Mouse (Mus musculus) spleen, adult 12 weeks (tissue): ENCODE results near the gene Cdkl2.

ENCODE experiments used
- DNase-seq: peaks from one replicate; pipeline ENCODE4 v3.0.0; 2022; ENCODE audit warnings: low spot score

Gene Cdkl2

GRCm38 (mm10) chr5:92043783-92044182, at the start of gene Cdkl2:
Gene Cdkl2 (minus strand): TSS chr5:92043883.
- DNase-seq: no peak

GRCm38 (mm10) chr5:92087469-92087868, 43.8 kb upstream of the Cdkl2 start:
- DNase-seq: no peak

- DNase-seq: no peak
Observed at GRCm38 (mm10) chr5:92085821-92086550, 42.3 kb upstream of the Cdkl2 start.

- DNase-seq: no peak
Observed at GRCm38 (mm10) chr5:92085246-92085645, 41.6 kb upstream of the Cdkl2 start.

GRCm38 (mm10) chr5:92083417-92084038, 39.8 kb upstream of the Cdkl2 start, which contains the start of gene G3bp2:
Gene G3bp2 (minus strand): TSS chr5:92083719.
- peak; percentile 87 for DNase-seq

- peak; percentile 53 for DNase-seq
Observed at GRCm38 (mm10) chr5:92082821-92083401, 39.2 kb upstream of the Cdkl2 start.

GRCm38 (mm10) chr5:92081326-92081725, 37.6 kb upstream of the Cdkl2 start:
- DNase-seq: no peak

- no peak for DNase-seq
Observed at GRCm38 (mm10) chr5:92080400-92080799, 36.7 kb upstream of the Cdkl2 start.

GRCm38 (mm10) chr5:92079304-92079703, 35.6 kb upstream of the Cdkl2 start:
- no peak for DNase-seq

GRCm38 (mm10) chr5:92078751-92079150, 35.1 kb upstream of the Cdkl2 start:
- DNase-seq: no peak

GRCm38 (mm10) chr5:92076273-92076672, 32.6 kb upstream of the Cdkl2 start:
- DNase-seq: no peak

- no peak for DNase-seq
Observed at GRCm38 (mm10) chr5:92074061-92074460, 30.4 kb upstream of the Cdkl2 start.

GRCm38 (mm10) chr5:92063192-92063591, 19.5 kb upstream of the Cdkl2 start:
- no peak for DNase-seq

- DNase-seq: no peak
Observed at GRCm38 (mm10) chr5:92052866-92053265, 9.2 kb upstream of the Cdkl2 start.

GRCm38 (mm10) chr5:92050419-92050818, 6.7 kb upstream of the Cdkl2 start:
- DNase-seq: no peak

- DNase-seq: peak; percentile 94
Observed at GRCm38 (mm10) chr5:92042377-92043348, 1.0 kb downstream of the Cdkl2 start.

GRCm38 (mm10) chr5:92019960-92020359, 23.7 kb downstream of the Cdkl2 start:
- DNase-seq: no peak

- no peak for DNase-seq
Observed at GRCm38 (mm10) chr5:92011756-92012155, 31.9 kb downstream of the Cdkl2 start.

- DNase-seq: no peak
Observed at GRCm38 (mm10) chr5:92009827-92010226, 33.9 kb downstream of the Cdkl2 start.

GRCm38 (mm10) chr5:92003011-92003410, 40.7 kb downstream of the Cdkl2 start:
- no peak for DNase-seq

- DNase-seq: no peak
Observed at GRCm38 (mm10) chr5:92000770-92001169, 42.9 kb downstream of the Cdkl2 start.

GRCm38 (mm10) chr5:91994546-91994945, 49.1 kb downstream of the Cdkl2 start:
- no peak for DNase-seq
